Mouse (Mus musculus): ENCODE results near the gene Fstl5. TPM values are rescaled to one million over a fixed set of nuclear protein-coding genes. Genes with fewer than 3 reads are reported as not detected.

Fstl5 gene
- polyA plus RNA-seq, 1 experiment from 2014 or later: 15.9 TPM

Other genes starting within 250 kb of the Fstl5 start
- 52.3 and 54.0 TPM in 2 replicates for gene Golim4, start 117.3 kb upstream of the Fstl5 start, polyA plus RNA-seq (2016; fragmentation: Nextera tagmentation; extraction: Ambion mirVana)